Mouse (Mus musculus): ENCODE results near the gene Lrrc1.
"Not testable (repeated sequence)": the region's sequence is repeated elsewhere in the genome, so short reads cannot be mapped to it uniquely, and the experiment has no call there.

Lrrc1 gene

GRCm38 (mm10) chr9:77544354-77545067 lies at the start of gene Lrrc1:
Gene Lrrc1 (minus strand): TSS chr9:77544870.
- peak; percentile 93 for DNase-seq

DNA sequence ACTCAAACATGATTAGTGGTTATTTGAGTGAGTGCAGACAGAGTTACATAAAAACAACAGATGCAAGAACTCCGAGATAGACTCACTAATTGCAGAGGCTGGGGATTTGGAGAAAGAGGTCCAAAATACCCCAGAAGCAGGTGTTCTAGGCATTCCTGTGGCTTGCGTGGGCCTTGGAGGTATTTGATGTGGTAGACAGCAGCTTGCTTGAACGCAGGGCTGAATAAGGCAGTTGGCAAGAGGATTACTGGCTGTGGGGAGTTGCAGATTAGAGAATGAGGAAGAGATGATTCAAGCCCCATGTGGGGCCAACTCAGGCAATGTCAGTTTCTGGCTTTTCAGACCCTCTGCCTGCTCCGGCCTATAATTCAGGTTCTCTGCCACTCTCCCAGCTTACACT lies 47.8 kb upstream of the Lrrc1 start:
- no peak for DNase-seq

- no peak for DNase-seq
Measured at GRCm38 (mm10) chr9:77589496-77589895, 44.8 kb upstream of the Lrrc1 start.

DNA sequence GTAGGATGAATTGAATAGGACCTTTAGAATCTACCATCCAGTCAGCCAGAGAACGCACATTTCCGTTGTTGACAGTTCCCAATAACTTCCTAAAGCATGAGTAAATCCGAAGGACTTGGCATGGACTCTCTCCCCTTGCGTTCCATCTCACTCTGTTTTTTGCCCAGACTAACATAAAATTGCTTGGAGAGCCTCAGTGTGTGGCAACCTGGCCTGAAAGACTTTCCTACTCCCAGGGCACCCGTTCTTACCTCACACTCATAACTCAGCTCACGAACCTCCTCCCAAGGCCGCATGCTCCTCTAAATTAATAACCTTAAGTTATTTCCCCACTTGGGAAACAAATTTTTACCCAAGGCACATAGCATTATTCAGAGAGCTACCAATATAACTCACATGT lies 42.9 kb upstream of the Lrrc1 start:
- no peak for DNase-seq

DNA sequence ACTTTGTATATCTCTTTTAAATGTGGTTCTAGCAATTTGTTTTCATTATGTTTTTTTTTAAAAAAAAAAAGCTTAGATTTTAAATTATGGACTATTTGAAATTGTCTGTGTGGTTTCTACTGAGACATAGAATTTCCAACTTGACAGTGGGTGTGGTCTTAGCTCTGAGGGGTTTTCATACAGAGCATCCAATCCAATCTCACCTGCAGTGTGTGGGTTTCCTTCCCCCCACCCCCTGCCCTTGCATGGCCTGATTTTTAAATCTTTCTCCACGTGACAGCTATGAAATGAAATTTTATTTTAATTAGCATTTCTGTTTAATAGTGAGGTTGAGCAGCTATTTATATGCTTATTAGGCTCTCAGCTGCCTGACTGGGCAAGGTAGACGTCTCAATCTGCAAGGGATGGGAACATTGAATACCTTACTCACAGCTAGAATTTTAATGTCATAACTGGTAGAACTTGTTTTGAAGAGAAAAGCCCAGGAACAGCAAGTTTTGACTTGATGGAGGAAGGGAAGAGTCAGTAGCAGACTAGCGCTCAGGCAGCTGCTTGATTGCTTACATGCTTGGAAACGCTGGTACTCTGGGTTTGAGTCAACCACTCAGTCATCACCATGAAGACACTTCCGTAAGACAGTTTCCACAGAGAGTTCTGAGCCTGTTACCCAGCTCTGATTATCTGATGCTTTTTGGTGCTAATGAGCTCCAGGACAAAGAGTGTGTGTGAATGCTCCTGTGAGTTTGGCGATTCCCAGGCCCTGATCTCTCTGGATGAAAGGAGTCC lies 42.3 kb upstream of the Lrrc1 start:
- DNase-seq: no peak

- DNase-seq: no peak
Measured at GRCm38 (mm10) chr9:77584746-77585145, 40.1 kb upstream of the Lrrc1 start.

DNA sequence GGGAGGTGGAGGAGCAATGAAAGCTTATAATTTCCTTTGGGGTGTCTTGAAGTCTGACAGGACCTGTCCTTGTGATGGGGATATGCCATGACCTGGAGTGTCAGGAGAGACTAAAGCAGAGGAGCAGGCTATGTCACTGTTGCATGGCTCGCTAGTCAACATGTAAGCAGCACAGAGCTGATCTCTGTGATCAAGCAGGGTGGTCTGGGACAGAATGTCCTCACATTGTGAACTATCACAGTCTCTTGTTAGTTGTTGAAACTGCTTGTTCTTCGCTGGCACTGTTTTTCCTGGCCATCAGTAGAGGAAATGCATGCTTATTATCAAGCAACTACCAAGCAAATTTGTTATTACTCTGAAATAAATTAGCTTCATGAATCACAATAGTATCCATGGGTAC lies 38.6 kb upstream of the Lrrc1 start:
- no peak for DNase-seq

GRCm38 (mm10) chr9:77579827-77580226 lies 35.2 kb upstream of the Lrrc1 start:
- DNase-seq: no peak

DNA sequence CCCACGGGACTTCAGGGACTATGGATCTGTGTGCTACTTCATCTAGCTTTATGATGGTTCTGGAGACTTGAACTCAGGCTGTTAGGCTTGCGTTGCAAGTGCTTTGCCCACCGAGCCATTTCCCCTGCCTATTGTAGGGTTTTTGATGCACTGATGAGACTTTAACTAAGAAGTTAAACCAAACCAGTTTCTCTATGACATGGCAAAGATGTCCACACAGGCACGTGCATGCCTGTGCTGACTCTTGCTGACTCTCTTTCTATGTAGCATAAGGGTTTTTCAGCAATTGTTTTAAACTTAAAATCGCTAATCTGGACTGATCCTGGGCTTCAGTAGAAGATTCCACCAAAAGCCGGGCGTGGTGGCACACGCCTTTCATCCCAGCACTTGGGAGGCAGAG lies 33.3 kb upstream of the Lrrc1 start:
- no peak for DNase-seq

- no peak for DNase-seq
Measured at GRCm38 (mm10) chr9:77577409-77577808, 32.7 kb upstream of the Lrrc1 start.

DNA sequence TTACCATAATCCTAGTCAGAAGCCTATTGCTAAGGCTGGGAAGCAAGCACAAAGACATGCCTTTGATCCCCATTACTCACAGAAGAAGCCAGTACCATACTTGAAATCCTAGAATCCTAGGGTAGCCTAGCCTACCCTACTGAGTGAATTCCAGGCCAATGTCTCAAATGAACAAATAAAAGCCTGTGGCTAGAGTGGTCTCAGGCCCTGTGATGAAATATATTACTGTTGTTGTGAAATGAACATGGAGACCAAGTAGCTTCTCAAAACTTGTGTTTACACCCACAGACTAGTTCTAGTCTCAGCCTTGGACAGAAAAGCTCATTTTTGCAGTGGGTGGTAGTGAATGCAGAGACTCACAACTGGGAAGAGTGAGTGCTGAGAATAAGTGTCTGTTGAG lies 31.6 kb upstream of the Lrrc1 start:
- no peak for DNase-seq

- DNase-seq: not testable (repeated sequence)
Measured at GRCm38 (mm10) chr9:77574996-77575395, 30.3 kb upstream of the Lrrc1 start.

DNA sequence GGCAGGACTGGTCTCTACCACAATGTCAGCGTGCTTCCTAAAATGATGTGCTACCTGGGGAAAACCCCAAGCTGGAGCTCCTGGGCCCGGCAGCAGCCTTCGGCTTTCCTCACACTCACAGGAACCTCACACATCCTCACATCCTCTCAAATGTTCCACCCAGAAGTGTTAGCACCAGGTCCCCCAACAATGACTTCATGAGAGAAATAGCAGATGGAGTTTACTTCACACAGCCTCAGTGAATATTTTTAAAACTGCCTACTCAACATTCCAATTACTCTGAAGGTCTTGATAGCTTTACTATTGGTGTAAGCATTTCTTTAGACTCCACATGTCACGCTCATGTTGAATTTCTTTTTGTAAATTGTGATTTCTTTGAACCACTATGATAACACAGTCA lies 27.2 kb upstream of the Lrrc1 start:
- no peak for DNase-seq

DNA sequence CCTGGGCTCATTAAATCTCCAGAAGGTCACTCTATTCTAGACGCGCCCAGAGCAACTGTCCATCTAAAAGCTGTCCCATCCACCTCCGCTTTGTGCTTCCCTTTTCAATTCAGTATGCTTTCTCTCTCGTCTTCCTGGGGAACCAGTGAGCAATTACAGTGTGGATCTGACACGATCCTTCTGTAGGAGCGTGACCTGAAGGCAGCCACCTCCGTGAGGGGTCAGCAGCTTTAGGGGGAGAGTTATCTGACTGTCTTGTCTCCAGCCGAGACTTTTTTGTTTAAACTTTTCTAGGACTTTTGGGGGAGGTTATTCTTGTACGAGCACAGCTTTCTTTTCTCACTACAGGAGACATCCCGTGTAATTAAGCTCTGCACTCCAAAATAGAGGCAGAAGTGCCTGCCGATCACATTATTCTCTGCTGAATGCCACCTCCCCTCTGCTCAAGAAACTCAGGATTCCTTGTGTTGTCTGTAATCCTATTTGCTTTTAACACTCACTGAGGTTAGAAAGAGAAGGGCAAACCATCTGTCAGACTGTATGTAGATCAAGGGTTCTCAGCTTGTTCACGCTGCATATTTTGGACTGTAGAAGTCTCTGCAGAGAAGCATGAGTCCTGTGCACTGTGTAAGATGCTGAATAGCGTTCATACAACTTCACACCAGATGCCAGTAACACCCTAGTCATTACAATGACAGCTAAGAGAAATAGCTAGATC lies 24.3 kb upstream of the Lrrc1 start:
- DNase-seq: no peak

DNA sequence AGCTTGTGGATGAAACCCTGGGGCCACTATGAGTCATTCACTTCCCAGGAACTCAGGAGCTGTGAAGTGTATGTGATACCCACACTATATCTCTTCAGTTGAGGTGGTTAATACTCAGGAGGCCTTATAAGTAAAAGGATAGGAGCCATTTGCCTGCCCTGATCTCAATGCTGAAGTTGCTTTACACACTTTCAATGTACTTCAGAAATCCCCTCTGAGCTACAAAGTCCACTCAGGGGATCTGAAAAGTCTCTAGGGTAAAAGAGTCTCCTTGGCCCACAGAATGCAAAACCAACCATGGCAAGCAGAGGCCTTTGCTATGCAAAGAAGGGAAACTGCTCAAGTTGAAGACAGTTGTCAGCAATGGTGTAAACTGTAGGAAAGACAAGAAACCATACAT lies 17.2 kb upstream of the Lrrc1 start:
- no peak for DNase-seq

GRCm38 (mm10) chr9:77557963-77558362 lies 13.3 kb upstream of the Lrrc1 start:
- DNase-seq: no peak

GRCm38 (mm10) chr9:77557181-77557580 lies 12.5 kb upstream of the Lrrc1 start:
- DNase-seq: no peak

- no peak for DNase-seq
Measured at GRCm38 (mm10) chr9:77556435-77556834, 11.8 kb upstream of the Lrrc1 start.

DNA sequence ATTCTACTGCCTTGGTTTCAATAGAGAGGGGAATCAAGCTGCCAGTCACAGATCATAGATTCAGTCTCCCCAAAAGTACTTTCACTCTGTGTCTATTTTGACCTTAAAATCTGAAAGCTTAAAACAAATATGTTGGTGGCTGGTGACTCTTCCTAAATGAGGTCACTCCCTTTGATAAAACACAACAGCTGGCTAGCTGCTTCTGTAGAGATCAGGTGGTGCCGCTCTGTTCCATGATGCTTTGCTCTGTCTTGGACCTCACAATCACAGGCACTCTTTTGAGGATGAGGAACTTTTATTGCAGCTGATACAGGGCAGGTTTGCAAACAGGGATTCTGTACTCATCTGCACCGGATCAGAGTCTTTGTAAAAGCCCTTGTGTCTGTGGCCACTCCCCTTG lies 8.8 kb upstream of the Lrrc1 start:
- no peak for DNase-seq

DNA sequence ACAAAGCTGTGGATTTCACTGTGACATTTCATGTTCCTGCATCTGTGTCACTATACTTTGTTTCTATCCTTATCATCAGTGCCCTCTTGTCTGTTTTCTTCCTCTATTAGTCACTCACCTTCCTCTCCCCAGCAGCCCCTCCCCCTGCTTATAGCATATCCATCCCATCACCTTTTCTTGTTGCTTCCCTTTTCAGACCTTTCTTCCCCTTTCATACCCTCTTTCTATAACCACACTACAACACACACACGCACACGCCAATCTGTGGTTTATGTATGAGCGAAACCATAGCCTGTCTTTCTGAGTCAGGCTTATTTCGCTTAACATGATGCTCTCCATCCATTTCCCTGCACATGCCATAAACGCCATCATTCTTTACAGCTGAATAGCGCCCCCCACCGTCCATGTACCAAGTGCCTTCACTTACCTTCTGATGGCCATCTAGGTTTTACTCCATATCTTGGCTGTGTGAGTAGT lies 6.4 kb upstream of the Lrrc1 start:
- DNase-seq: no peak

DNA sequence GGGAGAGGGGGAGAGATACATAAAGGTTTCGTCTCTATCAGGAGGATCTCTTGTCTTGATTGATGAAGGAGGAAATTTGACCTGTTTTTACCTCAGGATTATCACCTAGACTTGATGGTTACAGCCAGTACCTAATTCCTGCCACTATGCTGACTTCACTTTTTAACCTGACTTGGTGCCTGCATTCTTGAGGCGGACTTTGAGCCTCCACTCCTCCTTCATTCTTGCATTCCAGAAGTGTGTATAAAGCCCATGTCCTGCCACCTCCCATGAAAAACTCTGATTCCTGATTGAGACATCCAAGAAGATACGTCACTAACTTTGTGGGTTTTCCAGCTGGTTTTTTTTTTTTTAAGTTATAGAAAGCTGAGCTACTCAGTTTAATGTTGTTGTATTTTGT lies 1.3 kb upstream of the Lrrc1 start:
- no peak for DNase-seq

GRCm38 (mm10) chr9:77545068-77545421 lies 375 bp upstream of the Lrrc1 start:
- no peak for DNase-seq

DNA sequence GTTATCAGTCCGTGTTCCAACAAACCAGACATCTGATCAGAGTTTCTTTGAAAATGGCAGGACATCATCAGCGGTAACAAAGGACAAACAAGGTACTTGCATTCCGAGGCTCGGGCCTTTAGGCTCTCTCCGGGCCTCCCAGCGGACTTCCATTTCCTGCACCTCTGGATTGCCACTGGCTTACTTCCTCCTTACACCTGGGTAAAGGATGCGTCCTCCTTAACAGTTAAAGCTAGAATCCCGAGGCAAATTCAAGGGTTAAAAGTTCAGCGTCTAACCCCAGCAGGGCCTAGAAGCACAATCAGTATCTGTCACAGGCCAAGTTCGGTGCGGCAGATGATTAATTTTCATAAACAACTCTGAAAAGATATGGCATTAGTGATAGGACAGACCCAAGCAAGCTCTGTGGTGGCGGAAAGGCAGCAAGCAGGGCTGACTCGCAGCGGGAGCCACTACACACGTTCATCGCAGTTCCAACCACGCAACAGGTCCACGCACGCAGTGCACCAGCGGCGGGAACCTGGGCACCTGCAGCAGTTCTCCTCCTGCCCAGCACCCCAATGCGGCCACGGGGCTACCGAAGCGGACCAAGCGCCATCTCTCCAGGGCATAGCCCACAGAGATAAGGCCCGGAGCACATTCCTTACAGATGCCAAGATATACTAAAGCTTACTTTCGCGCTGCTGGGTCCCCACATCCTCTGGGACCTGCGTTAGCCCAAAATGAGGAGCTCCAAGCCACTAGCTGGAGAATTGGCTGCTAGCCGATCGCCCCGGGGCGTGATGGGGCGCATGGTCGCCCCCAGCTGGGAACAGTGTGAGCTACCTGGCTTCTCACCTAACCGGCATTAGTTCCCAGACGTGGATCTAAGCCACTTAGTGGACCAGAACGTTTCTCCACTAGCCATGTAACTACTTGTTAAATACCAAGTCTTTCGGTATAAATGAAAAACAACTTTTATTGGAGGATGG lies 1.0 kb downstream of the Lrrc1 start:
- DNase-seq: peak; percentile 61

Data from lung, postnatal 4 days (tissue).